Mouse (Mus musculus) liver, embryonic 12.5 days (tissue): ENCODE data around the gene Katna1. TPM values are rescaled to one million over a fixed set of nuclear protein-coding genes. Genes with fewer than 3 reads are reported as not detected.

Experiments
- ATAC-seq: fragments of 200-750 bp; cut with Nextera tagmentation; 2 replicates; pipeline ENCODE4 v1.8.0; 2017; ENCODE audit warnings: moderate number of reproducible peaks, mild to moderate bottlenecking, moderate library complexity
- H3K27ac ChIP-seq: fragments of 300-500 bp; sonication (generic); 2 replicates; pipeline ENCODE4 v1.5.1; 2016; ENCODE audit warnings: mild to moderate bottlenecking
- H3K27me3 ChIP-seq: fragments of 300-500 bp; sonication (generic); replicated peaks from 2 replicates; pipeline ENCODE4 v1.6.1; 2016; ENCODE audit warnings: mild to moderate bottlenecking, moderate library complexity
- H3K36me3 ChIP-seq: fragments of 300-500 bp; sonication (generic); 2 replicates; pipeline ENCODE4 v1.6.1; 2016; ENCODE audit warnings: mild to moderate bottlenecking, moderate library complexity
- H3K4me1 ChIP-seq: fragments of 300-500 bp; sonication (generic); 2 replicates; pipeline ENCODE4 v1.6.1; 2016
- H3K4me2 ChIP-seq: fragments of 300-500 bp; sonication (generic); 2 replicates; pipeline ENCODE4 v1.6.1; 2016; ENCODE audit warnings: mild to moderate bottlenecking, moderate library complexity
- H3K4me3 ChIP-seq: fragments of 300-500 bp; sonication (generic); 2 replicates; pipeline ENCODE4 v1.5.1; 2016; ENCODE audit warnings: mild to moderate bottlenecking, moderate library complexity
- H3K9ac ChIP-seq: fragments of 300-500 bp; sonication (generic); 2 replicates; pipeline ENCODE4 v1.6.1; 2016; ENCODE audit warnings: mild to moderate bottlenecking, moderate library complexity
- H3K9me3 ChIP-seq: fragments of 300-500 bp; sonication (generic); replicated peaks from 2 replicates; pipeline ENCODE4 v1.6.1; 2016; ENCODE audit warnings: mild to moderate bottlenecking, moderate library complexity
- WGBS: fragments of 180-500 bp; shearing (Covaris S2); methylation state at CpG from one replicate; pipeline ENCODE4 v1.1.7; 2016; ENCODE audit not compliant: insufficient replicate concordance; 5-methylcytosine and 5-hydroxymethylcytosine counted together
- polyA plus RNA-seq: library from polyadenylated mRNA; unstranded; fragments of >200 nt; fragmentation: Nextera tagmentation; extraction: Ambion mirVana; gene quantifications from 2 replicates; pipeline ENCODE4 v1.2.1, GENCODE M21; 2016

The Katna1 gene
- polyA plus RNA-seq, 1 experiment from 2014 or later: 42.1 TPM

GRCm38 (mm10) chr10:7780238-7781176 is 54.7 kb downstream of the Katna1 start:
- ATAC-seq: peak; percentile 91
- peak overlapping the region; percentile 85 for H3K4me2 ChIP-seq
- H3K36me3 ChIP-seq: peaks cover 15% of the 10 kb centered on the region
- WGBS: under 1% methylated on average over 54 of the region's 77 CpGs
- H3K27me3 ChIP-seq: no peaks in the 10 kb centered on the region
- H3K9ac ChIP-seq: peak overlapping the region; percentile 95
- peak overlapping the region; percentile 98 for H3K4me3 ChIP-seq
- peak overlapping the region; percentile 76 for H3K27ac ChIP-seq
- H3K9me3 ChIP-seq: no peaks in the 10 kb centered on the region
- H3K4me1 ChIP-seq: peaks cover 15% of the 10 kb centered on the region

DNA sequence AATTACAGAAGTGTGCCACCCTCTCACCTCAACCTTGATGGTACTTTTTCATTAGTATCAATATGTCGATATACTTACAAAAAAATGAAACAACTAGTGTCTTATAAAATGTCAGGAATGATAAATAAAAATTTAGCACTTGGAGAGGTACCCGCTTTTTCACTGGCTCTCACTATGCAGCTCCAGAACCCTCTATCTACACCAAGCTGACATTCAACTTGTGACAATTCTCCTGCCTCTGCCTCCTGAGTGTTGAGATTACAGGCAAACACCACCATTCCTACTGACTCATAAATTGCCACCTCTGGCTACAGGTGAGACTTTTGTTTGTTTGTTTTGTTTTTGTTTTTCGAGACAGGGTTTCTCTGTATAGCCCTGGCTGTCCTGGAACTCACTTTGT is 55.4 kb downstream of the Katna1 start:
- H3K4me3 ChIP-seq: peak overlapping the region; percentile 98
- H3K9ac ChIP-seq: peak overlapping the region; percentile 45
- peak; percentile 34 for ATAC-seq
- 48% methylated on average over 3 of the region's 3 CpGs for WGBS
- H3K4me1 ChIP-seq: peaks cover 15% of the 10 kb centered on the region
- no peaks in the 10 kb centered on the region for H3K9me3 ChIP-seq
- H3K36me3 ChIP-seq: peaks cover 12% of the 10 kb centered on the region
- H3K4me2 ChIP-seq: peak overlapping the region; percentile 85
- H3K27ac ChIP-seq: peak overlapping the region; percentile 37
- H3K27me3 ChIP-seq: no peaks in the 10 kb centered on the region

- H3K36me3 ChIP-seq: peaks cover 18% of the 10 kb centered on the region
Measured at GRCm38 (mm10) chr10:7787319-7787718, 61.5 kb downstream of the Katna1 start.

GRCm38 (mm10) chr10:7792254-7792750 is 66.5 kb downstream of the Katna1 start:
- Histone ChIP-seq H3K4me3 (peak overlapping the region; percentile 97), H3K36me3 (peaks cover 44% of the 10 kb centered on the region), H3K4me2 (peak overlapping the region; percentile 89), H3K27ac (peak overlapping the region; percentile 79), H3K9ac (peak overlapping the region; percentile 90), H3K27me3 (no peaks in the 10 kb centered on the region), H3K4me1 (peaks cover 31% of the 10 kb centered on the region), H3K9me3 (no peaks in the 10 kb centered on the region)
- under 1% methylated on average over 10 of the region's 10 CpGs for WGBS
- ATAC-seq: peak; percentile 62

More at GRCm38 (mm10) chr10:7787319-7787718, 61.5 kb downstream of the Katna1 start:
- no peak overlapping the region for H3K4me2 ChIP-seq
- no peak overlapping the region for H3K4me3 ChIP-seq
- no peak overlapping the region for H3K27ac ChIP-seq
- no peak overlapping the region for H3K9ac ChIP-seq
- WGBS: 59% methylated on average over 2 of the region's 2 CpGs
- H3K9me3 ChIP-seq: no peaks in the 10 kb centered on the region
- peaks cover 14% of the 10 kb centered on the region for H3K4me1 ChIP-seq
- ATAC-seq: no peak
- no peaks in the 10 kb centered on the region for H3K27me3 ChIP-seq

GRCm38 (mm10) chr10:7792751-7793385 is 67.1 kb downstream of the Katna1 start, which contains the start of the genes Ginm1 and Ppil4:
Gene Ginm1, minus strand, starts transcription at chr10:7792824.
Gene Ppil4, plus strand, starts transcription at chr10:7792891.
- under 1% methylated on average over 52 of the region's 52 CpGs for WGBS

DNA sequence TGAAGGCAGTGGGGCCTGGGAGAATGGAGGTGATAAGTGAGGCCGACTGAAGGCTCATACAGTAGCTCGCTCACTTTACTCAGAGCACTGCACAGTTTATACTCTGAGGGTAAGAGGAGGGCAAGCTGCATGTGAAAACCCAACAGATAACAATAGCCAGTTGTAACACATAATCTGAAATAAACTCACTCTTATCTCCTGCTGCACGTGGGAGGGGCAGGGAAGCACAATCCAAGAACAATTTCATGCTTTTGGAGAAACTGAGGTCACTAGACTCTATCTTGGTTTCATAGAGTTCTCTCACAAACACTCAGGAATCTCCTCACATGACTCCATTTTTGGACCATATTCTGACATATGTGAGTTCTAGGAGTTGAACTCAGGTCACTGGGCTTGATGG is 75.5 kb downstream of the Katna1 start:
- H3K4me1 ChIP-seq: no peaks in the 10 kb centered on the region
- ATAC-seq: peak; percentile 44; the same call in 1 of the 2 replicates
- WGBS: 37% methylated on average over 3 of the region's 3 CpGs
- no peaks in the 10 kb centered on the region for H3K27me3 ChIP-seq
- no peak overlapping the region for H3K4me3 ChIP-seq
- no peak overlapping the region for H3K9ac ChIP-seq
- H3K9me3 ChIP-seq: no peaks in the 10 kb centered on the region
- H3K4me2 ChIP-seq: no peak overlapping the region
- H3K27ac ChIP-seq: no peak overlapping the region
- H3K36me3 ChIP-seq: peaks cover 97% of the 10 kb centered on the region

More at GRCm38 (mm10) chr10:7792751-7793385, 67.1 kb downstream of the Katna1 start, which contains the start of the genes Ginm1 and Ppil4:
- Histone ChIP-seq H3K9ac (peak within 1 kb of the TSS; percentile 90), H3K4me3 (peak within 1 kb of the TSS; percentile 97), H3K4me2 (peak within 1 kb of the TSS; percentile 89), H3K36me3 (peaks cover 50% of the 10 kb centered on the region), H3K9me3 (no peaks in the 10 kb centered on the region), H3K27me3 (no peaks in the 10 kb centered on the region), H3K4me1 (peaks cover 31% of the 10 kb centered on the region), H3K27ac (peak within 1 kb of the TSS; percentile 79)
- ATAC-seq: peak; percentile 92

GRCm38 (mm10) chr10:7802519-7803140 is 76.8 kb downstream of the Katna1 start:
- no peak overlapping the region for H3K4me2 ChIP-seq
- H3K9ac ChIP-seq: no peak overlapping the region
- H3K27me3 ChIP-seq: no peaks in the 10 kb centered on the region
- H3K4me1 ChIP-seq: no peaks in the 10 kb centered on the region
- no peaks in the 10 kb centered on the region for H3K9me3 ChIP-seq
- ATAC-seq: no peak
- H3K27ac ChIP-seq: no peak overlapping the region
- WGBS: 84% methylated on average over 2 of the region's 2 CpGs
- no peak overlapping the region for H3K4me3 ChIP-seq
- peaks cover 94% of the 10 kb centered on the region for H3K36me3 ChIP-seq

DNA sequence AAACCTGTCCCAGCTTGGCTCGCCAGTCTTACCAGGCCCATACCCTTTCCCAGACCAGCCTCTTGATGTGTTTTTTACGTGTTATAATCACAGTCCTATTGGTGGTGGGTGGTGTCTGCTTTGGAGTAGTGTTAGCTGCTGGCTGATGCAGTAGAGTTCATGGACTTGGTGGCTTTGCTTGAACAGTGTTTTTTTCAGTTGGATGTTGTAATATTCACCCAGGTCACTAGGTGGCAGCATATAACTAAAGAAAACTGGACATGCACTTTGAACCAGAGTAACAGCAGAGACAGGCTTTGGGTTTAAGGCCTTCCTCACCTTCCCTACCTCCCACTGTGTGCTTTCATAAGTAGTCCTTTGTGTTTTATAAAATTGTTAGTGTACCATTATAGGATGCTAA is 84.1 kb downstream of the Katna1 start:
- Histone ChIP-seq H3K36me3 (peaks cover 90% of the 10 kb centered on the region), H3K4me3 (no peak overlapping the region)
- WGBS: 36% methylated on average over 2 of the region's 2 CpGs

More for the DNA sequence above, 84.1 kb downstream of the Katna1 start:
- no peak overlapping the region for H3K4me2 ChIP-seq
- no peaks in the 10 kb centered on the region for H3K9me3 ChIP-seq
- ATAC-seq: peak; percentile 37; the same call in 1 of the 2 replicates
- no peaks in the 10 kb centered on the region for H3K27me3 ChIP-seq
- H3K27ac ChIP-seq: no peak overlapping the region
- no peak overlapping the region for H3K9ac ChIP-seq
- no peaks in the 10 kb centered on the region for H3K4me1 ChIP-seq

Other genes with a start within 250 kb of the Katna1 start
- gene Lrp11, start 136.2 kb upstream of the Katna1 start, polyA plus RNA-seq: 1.6 and 1.8 TPM in 2 replicates
- gene Nup43, start 58.5 kb upstream of the Katna1 start, polyA plus RNA-seq: 40.8 and 43.2 TPM in 2 replicates
- 115 and 121 TPM in 2 replicates for gene Pcmt1, start 44.9 kb upstream of the Katna1 start, polyA plus RNA-seq
- gene Lats1, start 44.8 kb upstream of the Katna1 start, polyA plus RNA-seq: 5.1 and 5.2 TPM in 2 replicates
- gene Ginm1, start 66.8 kb downstream of the Katna1 start, polyA plus RNA-seq: 32.5 and 33.1 TPM in 2 replicates
- gene Ppil4, start 66.9 kb downstream of the Katna1 start, polyA plus RNA-seq: 34.6 and 35.1 TPM in 2 replicates
- gene Zc3h12d, start 106.5 kb downstream of the Katna1 start, polyA plus RNA-seq: 0.07 and 0.14 TPM in 2 replicates
- 11.4 and 11.8 TPM in 2 replicates for gene Tab2, start 230.2 kb downstream of the Katna1 start, polyA plus RNA-seq